Mouse (Mus musculus) embryonic facial prominence, embryonic 14.5 days (tissue): ENCODE data around the gene Aplp2. TPM values are rescaled to one million over a fixed set of nuclear protein-coding genes. Genes with fewer than 3 reads are reported as not detected.

Source experiments
- polyA plus RNA-seq: library from polyadenylated mRNA; unstranded; fragments of >200 nt; fragmentation: Nextera tagmentation; extraction: Ambion mirVana; gene quantifications from 2 replicates; pipeline ENCODE4 v1.2.1, GENCODE M21; 2014

Gene Aplp2
- polyA plus RNA-seq, 1 experiment from 2014 or later = 277 TPM

Other genes with a start within 250 kb of the Aplp2 start
- 5.9 and 7.1 TPM in 2 replicates for gene Zbtb44, start 181.2 kb downstream of the Aplp2 start, polyA plus RNA-seq
- 12.2 and 13.2 TPM in 2 replicates for gene St14, start 80.0 kb downstream of the Aplp2 start, polyA plus RNA-seq
- gene Prdm10, start 68.7 kb upstream of the Aplp2 start, polyA plus RNA-seq = 4.8 and 5.4 TPM in 2 replicates
- gene Nfrkb, start 174.4 kb upstream of the Aplp2 start, polyA plus RNA-seq = 18.3 and 22.6 TPM in 2 replicates